Mouse (Mus musculus) MN1 (cell line): ENCODE results near the gene Rpf2.

ENCODE experiments used
- DNase-seq: peaks from one replicate; pipeline ENCODE4 v3.0.0-alpha.2; 2016; ENCODE audit warnings: low spot score

Rpf2 gene

DNA sequence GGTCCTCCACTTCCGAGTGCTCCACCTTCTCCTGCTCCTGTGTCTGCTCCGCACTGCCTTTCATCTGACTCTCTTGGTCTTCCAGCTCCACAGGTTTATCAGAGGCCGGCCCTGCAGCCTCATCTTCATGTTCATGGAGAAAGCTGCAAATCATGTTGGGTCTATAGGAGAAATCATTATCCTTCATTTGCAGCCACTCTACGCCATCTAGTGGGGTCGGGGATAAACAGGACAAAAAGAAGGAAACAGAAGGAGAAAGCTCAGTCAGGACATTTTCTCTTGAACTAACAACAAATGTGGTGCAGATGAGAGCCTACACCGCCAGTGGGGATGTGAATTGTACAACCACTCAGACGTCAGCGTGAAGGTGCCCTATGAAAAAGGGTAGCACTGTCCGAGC lies 2.8 kb upstream of the Rpf2 start:
- peak; percentile 53 for DNase-seq

DNA sequence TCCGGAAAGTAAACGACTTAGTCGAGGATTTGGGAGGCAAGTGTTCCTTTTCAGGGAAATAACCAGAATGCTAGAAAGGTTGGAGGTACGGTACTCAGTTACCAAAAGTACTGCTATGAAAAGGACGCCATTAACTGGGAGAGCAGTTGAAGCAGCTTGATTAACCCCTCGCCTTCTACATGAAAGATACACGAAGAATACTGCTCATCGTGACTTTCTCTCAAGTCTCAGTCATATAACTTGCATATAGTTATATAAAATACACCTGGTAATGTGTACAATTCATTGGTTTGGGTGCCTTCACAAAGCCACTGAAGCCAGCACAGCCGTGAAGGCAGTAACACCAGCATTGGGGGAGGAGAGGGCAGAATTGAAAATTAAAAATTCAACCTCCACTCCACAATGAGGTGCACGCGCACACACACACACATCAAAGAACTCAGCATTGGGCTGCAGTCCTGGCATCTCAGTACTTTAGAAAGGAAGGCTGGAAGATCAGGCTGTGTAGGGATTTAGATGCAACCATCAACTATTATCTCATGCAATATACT lies 405 bp upstream of the Rpf2 start:
- DNase-seq = no peak

DNA sequence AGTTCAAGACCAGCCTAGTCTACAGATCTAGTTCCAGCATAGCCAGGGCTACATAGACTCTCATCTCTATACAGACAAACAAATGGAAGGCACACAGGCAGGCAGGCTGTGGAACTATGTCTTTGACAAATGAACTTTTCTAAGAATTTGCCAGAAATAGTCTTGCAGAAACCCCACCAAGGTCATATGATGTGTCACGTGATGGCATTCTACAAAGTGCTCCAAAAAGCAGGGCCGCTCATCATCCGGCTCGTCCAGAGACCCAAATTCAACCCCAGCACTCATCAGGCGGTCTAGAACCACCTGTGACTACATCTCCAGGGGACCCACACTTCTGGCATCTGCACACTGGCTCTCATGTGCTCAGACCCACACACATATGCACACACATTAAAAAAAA lies 9.0 kb downstream of the Rpf2 start:
- DNase-seq = no peak

DNA sequence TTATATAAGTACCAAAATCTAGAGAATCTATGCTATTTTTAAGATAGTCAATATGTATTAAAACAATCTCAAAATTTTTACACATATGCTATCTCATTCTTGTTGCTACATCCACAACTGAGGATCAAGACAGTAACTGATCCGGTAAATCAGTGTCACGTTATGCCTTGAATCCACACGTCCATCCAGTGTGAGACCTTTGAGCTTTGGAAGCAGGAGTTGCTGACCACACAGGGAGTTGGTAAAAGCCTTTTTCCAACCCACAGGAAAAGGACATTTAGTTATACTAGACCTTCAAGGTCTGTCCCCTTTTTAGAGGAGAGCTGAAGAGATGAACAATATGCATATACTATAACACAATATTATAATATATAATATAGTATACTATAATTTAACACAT lies 13.6 kb downstream of the Rpf2 start:
- no peak for DNase-seq

DNA sequence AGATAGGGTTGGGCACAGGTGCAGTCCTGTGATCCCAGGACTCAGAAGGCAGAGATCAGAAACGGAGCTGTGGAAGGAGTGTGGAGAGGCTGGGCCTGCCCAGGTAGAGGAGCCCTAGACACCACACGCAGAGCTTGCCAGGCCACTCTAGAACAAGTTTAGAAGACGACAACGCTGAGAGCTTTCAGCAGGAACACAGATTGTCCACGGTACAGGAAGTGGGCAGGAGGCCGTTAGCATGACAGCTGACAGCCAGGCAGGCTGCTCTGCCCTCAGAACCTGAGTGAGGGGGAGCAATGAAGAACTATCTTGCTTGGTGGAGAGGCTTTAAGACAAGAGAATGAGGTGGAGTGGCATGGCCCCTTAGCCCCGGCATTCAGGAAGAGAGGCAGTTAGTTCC lies 14.4 kb downstream of the Rpf2 start:
- no peak for DNase-seq

DNA sequence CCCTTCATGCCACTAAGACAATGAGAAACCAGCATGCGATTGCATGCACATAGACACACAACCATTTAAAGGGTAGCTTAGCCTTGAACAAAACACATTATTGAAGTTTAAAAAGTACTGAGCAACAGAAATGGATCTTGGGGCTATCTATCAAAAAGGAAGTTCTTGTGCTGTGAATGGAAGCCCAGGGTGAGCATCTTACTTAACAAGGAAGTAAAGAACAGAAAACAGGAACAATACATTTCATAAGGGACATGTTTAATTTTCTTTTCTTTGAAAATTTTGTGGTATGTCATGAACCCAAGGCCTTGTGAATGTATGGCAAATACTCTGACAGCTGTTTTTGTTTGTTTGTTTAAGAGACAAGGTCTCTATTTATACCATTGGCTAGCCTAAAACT lies 17.1 kb downstream of the Rpf2 start:
- no peak for DNase-seq

DNA sequence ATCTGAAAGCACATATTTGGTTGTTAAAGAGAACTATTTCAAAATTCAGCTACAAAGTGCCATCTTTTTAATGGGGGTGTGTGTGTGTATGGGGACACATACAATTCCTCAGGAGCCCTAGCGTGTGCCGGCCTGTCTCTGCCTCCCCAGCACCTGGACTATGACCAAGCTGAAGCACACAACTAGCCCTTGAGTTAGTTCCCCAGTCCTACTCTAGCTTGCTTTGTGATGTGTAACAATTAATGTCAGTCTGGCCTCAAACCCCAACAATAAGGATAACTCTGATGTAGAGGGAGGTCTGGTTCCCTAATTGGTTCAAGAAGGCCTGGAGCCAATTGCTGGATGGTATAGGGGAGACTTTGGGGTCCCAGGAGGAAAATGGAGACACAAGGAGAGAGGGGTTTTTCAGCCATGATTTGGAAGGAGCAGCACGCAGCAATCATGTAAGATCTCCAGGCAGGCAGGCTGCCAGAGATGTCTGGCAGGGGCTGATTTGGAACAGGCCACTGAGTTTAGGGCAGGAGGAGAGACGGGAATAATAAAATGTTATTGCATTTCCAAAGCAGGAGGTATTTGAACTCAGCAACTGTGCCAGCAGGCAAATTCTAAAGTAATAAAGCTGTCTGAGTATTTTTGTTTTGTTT lies 19.1 kb downstream of the Rpf2 start:
- peak; percentile 65 for DNase-seq

DNA sequence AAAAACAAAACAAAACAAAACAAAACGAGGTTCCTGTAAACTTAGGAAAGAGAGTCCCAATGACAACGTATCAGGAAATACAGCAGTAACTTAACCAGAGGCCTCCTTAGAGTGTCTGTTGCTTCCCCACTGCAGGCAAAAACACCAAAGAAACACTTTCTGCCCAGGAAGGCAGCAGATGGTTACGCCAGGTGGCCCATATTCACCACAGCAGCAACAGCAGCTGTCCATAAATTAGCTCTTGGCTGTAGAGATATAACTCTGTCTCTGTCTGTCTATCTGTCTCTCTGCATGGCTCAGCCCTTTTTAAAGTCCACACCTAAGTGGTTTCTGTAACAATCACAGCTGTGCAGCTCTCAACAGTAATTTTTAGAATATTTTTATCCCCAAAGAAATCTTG lies 28.0 kb downstream of the Rpf2 start:
- DNase-seq = no peak

DNA sequence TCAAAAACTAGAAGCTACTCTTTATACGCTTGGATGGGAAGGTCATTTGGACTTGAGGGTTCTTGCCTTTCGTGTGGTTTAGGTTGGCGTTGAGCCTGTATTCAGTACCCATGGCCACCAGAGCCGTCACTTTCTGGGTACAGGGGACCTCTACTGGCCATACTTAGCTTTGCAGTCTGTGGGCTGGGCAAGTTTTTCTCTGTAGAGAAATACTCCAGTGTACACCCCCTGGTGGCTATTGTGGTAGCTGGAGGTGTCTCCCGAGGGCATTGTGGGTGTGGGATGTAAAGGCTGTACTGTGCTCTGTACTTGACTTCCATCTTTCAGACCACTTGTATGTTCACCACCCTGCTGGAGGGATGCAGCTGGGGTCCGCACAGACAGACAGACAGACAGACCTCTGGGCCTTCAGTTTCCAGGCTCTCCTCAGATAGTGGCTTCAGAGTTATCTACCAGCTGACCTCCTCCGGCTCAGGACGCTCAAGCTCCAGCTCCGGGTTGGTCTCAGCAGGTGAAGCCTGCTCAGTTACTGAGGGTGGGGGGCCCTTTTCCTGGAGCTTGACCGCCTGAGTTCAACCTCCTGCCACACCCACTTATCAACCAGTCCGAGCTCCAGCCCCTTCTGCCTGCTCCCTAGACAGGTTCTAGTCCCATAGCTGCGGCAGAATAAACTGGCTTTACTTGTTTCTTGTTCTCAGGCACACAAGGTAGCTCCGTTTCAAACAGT lies 34.2 kb downstream of the Rpf2 start:
- peak; percentile 89 for DNase-seq

DNA sequence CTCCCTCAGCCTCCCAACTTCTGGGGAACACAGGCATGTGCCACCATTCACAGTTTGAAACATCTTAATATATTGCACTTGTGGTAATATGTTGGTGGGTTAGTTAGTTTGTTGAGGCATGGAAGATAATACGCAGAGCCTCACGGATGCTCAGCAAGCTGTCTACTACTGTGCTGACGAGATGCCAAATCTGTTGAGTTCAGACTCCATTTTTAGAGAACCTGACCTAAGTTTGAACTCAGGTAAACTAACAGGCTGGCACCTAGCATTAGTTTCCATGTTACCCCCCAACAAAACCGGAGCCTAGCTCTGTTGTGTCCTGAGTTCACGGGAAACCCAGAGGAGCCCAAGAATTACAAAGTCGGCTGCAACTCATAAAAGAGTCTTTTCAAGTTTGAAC lies 51.8 kb downstream of the Rpf2 start:
- no peak for DNase-seq

DNA sequence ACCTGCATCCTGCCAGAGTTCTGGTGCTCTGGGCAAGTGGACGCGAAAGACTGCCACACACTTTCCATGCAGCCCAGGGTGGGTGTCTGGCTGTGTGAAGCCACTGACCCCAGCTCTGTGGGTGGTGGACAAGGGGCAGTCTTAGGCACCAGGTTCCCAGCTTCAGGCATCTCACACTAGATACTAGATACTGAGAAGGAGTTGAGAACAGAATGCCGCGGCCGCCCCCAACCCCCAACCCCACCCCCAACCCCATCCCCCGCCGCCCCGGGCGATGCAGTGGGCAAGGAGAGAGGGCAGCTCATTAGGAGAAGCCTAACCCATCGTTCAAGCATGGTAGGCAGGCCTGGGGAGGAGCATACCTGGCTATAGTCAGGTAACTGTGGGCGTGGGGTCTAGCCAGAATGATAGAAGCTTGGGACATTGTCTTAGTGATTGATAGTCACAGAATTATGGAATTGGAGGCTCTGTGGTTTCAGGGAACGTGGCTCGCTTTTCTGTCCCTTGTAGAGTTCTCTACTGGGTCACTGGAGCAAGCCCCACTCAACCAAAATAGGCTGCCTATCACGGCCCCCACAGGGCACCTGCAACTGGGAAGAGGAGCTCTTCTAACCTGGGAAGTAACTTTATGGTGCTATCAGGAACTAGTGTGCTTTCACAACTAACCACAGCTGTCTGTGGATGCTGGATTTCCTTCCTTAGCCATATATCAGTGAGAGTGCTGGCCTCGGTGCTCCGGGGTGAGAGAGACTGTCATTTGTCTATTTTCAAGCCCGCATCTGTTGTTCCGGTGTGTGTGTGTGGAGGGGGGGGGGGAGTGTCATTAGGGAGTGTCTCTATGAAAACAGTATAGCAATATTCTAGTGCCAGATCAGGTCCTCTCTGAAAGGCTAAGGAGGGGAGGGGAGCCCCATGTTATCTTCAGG lies 54.6 kb downstream of the Rpf2 start:
- DNase-seq = no peak

DNA sequence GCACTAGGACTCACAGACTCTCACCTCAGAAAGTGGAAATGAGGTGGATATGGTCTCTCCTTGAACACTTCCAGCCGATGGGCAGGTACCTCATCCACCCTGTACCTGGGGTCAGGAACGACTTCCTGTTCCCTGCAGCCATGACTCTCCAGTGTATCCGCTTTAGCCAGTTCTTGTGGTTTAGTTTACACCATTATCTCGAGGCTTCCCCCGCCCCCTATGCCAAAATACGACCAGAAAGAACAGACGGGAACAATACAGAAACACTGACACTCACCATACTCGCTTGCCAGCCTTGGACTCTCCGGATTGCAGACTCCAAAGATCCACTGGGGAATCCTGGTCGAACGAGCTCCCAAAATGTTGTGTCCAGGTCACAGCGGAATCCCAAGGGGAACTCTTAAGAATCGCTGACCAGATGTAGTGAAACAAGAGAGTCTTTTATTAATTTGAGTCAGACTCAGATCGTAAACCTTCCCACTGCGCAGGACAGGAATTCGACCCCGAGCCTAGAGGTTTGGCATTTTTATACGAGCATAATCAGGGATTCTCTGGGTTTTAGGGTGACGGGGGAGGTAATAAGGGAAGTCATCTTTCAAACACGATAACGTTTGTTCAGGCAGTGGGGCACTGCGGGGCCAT lies 55.4 kb downstream of the Rpf2 start:
- DNase-seq = no peak

DNA sequence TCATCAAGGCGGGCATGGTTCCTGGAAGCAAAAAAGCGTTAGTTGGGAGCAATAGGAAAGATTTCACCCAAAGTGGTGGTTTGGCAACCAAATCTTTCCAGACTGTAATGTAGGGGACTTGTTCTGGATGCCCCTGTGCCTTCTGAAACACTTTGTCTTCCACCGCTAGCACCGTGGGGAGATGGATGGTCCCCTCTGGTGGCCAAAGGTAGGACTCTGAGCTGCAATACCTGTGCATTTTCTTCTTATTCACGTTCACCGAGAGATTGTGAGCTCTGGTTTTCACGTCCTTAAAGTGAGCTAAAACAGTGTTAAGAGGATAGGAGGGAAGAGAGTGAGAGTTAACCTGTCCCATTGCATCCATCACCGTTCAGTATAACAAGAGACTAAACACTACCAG lies 56.0 kb downstream of the Rpf2 start:
- no peak for DNase-seq

DNA sequence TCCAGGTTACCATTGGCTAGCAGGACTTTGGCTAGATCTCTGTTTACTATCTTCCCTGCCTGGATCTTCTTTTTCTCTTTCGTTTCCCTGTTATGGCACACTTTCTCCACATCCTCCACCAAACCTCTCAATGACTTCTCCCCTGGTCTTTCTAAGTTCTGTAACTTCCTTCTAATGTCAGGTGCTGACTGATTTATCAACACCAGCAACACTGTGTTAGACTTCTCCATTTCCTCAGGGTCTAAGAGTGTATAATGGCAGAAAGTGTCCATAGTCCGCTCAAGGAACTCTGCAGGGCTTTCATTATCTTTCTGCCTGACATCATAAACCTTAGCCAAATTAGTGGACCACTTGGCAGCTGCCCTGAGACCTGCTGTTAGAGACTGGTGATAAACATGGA lies 57.1 kb downstream of the Rpf2 start:
- no peak for DNase-seq

DNA sequence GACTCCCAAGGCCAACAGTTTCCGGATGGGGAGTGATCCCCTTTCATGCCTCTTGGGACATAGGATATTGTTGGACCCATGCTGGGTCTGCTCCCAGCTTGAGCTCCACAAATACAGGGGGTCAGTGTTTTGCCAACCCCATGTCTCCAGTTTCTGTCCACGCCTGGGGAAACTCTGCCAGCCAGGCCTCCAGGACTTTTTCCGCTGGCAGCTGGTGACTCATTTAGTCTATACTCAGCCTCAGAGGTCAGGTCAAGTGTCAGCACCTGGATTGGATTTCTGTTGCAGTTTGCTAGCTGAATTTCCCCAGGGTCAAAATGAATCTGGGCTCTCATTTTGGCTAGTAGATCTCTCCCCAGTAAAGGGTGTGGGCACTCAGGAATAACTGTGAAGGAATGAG lies 58.0 kb downstream of the Rpf2 start:
- no peak for DNase-seq

DNA sequence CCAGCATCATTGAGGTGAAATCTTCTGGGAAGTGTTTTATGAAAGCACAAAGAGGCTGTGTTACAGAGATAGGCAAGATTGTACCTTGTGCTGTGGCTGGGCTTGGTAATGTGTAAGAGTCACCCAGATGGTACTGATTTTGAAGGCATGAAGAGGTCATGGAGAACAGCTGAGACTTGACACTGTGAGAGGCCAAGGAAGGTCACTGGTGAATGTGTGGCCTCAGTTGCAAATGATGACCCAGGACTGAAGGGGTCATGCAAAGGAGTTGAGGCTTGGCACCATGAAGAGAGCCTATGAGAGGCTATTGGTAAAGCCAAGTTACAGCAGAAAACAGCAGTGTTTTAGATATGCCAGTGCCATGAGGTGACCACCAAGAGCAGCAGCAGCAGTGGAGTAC lies 60.9 kb downstream of the Rpf2 start:
- no peak for DNase-seq

DNA sequence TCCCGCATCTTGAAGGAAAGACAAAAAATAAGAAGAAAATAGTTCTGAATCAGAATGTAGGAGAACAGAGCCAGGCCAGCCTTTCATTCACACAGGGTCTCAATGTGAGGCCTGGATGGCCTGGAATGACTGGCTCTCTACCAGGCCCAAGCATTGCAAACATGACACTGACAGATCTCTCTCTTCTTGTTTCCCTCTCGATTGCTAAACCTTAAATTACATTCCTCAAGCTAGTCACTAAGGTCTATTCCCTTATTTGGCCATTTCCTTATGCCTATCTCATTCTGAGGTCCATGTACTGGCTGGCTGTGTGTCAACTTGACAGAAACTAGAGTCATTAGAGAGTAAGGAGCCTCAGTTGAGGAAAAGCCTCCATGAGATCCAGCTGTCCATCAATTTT lies 66.8 kb downstream of the Rpf2 start:
- no peak for DNase-seq

DNA sequence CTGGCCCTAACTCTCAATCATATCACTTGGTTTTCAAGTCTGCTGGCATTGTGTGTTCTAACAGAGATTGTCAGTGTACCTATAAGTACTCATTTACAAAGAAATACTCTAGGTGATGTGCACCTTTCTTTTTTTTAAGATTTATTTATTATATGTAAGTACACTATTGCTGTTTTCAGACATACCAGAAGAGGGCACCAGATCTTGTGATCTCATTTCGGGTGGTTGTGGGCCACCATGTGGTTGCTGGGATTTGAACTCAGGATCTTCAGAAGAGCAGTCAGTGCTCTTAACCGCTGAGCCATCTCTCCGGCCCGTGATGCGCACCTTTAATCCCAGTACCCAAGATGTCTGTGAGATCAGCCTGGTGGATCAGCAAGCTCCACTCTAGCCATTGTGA lies 67.7 kb downstream of the Rpf2 start:
- no peak for DNase-seq

DNA sequence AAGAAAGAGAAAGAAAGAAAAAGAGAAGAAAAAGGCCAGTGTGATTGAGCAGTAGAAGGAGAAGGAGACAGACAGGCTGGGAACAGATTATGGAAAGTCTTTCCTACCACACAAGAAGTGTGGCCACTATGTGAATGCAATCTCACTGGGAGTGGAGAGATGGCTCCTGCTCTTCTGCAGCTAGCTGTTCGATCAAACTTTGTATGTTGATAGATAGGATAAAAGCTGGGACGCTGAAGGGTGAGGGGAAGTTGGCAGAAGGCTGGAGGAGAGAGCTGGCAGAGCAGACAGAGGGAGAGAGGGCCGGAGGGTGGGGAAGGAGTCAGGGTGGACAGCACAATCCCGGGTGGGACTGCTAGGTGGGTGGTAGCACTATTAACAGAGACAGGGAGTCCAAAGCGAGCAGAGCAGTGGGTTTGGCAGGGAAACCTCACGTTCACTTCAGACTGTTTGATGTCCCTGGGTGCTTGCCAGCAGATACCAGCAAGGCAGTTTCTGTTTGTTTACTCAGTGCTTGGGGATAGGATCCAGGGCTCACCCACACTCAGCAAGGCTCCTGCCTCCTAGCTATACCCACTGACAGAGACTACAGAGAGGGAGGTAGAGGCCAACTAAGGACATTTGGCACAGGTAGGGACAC lies 69.4 kb downstream of the Rpf2 start:
- no peak for DNase-seq
